Mouse (Mus musculus): ENCODE data around the gene Gm28041.
A peak's percentile ranks its signal among the peaks of the same experiment; 100 is the strongest.
"Not testable (repeated sequence)": the region's sequence is repeated elsewhere in the genome, so short reads cannot be mapped to it uniquely, and the experiment has no call there.

Gene Gm28041

GRCm38 (mm10) chr13:67375050-67375911, at the start of gene Gm28041, which contains the start of gene Zfp456:
Gene Gm28041, minus strand, starts transcription at chr13:67375733.
Gene Zfp456, minus strand, starts transcription at chr13:67375810.
- peak; percentile 43 for DNase-seq (ENCODE audit: low read depth, low spot score)

- DNase-seq (ENCODE audit: low read depth, low spot score) = not testable (repeated sequence)
Observed at GRCm38 (mm10) chr13:67422532-67422931, 47.0 kb upstream of the Gm28041 start.

DNA sequence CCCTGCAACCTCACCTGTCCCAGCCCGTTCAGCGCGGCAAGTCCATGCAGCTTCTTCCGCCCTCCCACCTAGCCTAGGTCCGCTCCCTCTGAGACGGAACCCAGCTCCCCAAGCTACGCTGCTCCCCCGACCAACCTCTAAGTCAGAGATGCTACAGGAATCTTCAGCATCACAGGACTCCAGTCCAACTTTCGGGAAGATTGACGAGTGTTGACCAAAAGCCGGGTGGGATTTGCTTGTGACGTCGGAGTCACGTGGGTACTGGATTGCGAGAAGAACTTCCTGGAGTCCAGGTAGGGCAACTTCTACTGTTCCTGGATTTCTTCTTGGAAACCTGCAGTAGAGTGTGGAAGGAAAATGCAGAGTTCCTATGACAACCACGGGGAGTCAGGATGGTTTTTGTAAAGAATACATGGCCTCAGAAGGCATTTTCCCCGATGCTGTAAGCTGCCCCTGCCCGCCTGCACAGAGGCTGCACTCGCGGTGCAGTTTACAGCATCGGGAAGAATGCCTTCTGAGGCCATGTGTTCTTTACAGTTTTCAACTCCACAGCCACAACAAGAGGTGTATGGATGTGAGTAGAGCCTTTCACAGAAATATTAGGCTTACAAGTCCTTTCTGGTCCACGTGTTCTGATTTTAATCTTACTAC, 45.8 kb upstream of the Gm28041 start, which contains the start of gene Zfp459:
Zfp459 (minus strand) TSS at position 212 of the 651 bp plus-strand sequence.
- DNase-seq (ENCODE audit: low read depth, low spot score) = peak; percentile 51

GRCm38 (mm10) chr13:67420558-67421206, 45.1 kb upstream of the Gm28041 start:
- no peak for DNase-seq (ENCODE audit: low read depth, low spot score)

- no peak for DNase-seq (ENCODE audit: low read depth, low spot score)
Observed at GRCm38 (mm10) chr13:67416811-67417210, 41.3 kb upstream of the Gm28041 start.

GRCm38 (mm10) chr13:67415759-67416158, 40.2 kb upstream of the Gm28041 start:
- DNase-seq (ENCODE audit: low read depth, low spot score) = no peak

GRCm38 (mm10) chr13:67413634-67414033, 38.1 kb upstream of the Gm28041 start:
- not testable (repeated sequence) for DNase-seq (ENCODE audit: low read depth, low spot score)

- DNase-seq (ENCODE audit: low read depth, low spot score) = peak; percentile 30
Observed at GRCm38 (mm10) chr13:67399183-67399903, 23.8 kb upstream of the Gm28041 start, which contains the start of gene Zfp429. Gene Zfp429, minus strand, starts transcription at chr13:67399819.

DNA sequence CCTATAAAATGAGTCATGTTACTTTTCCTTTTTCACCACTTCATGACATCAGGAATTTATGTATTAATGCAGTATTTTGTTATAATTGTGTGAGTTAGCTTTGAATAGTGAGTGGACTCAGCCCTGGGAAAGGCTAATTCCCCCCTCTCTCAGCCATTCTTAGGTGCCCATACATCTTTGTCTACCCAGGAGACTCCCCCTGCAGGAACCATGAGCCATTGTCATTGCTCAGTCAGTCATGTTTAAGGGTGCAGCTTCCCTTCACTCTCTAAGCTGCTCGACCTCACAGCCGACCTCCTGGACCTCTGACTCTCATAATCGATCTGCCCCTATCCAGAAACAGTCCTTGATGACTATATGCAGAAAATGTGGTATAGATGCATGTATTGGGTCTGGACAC, 722 bp upstream of the Gm28041 start:
- DNase-seq (ENCODE audit: low read depth, low spot score) = not testable (repeated sequence)

DNA sequence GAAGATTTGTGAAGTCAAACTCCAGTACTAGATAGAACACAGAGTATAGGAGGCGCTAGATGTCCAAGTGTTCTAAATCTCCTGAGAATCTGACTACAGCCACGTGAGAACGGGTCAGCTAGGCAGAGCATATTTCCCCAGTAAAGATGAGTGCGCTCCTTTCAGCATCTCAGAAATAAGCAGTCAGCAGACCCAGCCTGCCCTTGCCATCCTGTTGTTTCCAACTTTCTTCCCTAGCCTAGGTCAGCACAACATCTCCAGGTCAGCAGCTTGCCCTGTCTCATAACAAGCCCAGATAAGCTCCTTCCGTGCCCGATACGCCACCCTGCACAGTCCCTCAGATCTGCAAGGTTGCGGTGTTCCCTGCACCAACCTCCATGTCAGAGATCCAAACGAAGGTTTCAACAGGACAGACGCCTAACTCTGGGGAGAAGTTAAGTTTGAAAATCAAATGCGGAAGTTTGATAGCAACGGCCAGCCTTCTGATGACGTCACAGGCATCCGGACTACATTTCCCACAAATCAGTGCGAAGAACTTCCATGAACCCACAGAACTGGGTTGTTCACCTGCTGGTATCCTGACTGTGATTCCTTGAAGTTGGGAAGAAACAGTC, 15.3 kb downstream of the Gm28041 start, which contains the start of the genes Gm28044 and Zfp953:
Gm28044 (minus strand) TSS at position 406 of the 614 bp plus-strand sequence.
Zfp953 (minus strand) TSS at position 475 of the 614 bp plus-strand sequence.
- DNase-seq (ENCODE audit: low read depth, low spot score) = peak; percentile 80

- DNase-seq (ENCODE audit: low read depth, low spot score) = no peak
Observed at GRCm38 (mm10) chr13:67351854-67352253, 23.7 kb downstream of the Gm28041 start.

DNA sequence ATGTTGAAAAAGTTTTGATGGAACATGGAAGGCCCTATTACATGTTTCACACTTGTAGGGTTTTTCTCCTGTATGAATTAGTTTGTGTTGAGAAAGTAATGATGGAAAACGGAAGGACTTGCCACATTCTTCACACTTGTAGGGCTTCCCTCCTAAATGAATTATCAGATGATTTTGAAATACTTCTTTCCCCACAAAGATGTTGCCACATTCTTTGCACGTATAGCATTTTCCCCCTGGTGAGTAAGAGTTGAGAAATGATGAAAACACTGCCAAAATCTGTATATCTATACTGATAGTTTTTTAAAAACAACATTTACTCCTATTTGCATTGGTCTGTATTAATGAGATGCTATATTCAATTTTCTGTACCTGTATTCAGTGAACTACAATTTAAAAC, 32.1 kb downstream of the Gm28041 start:
- no peak for DNase-seq (ENCODE audit: low read depth, low spot score)

- DNase-seq (ENCODE audit: low read depth, low spot score) = no peak
Observed at GRCm38 (mm10) chr13:67332877-67333276, 42.7 kb downstream of the Gm28041 start.

- DNase-seq (ENCODE audit: low read depth, low spot score) = peak; percentile 61
Observed at GRCm38 (mm10) chr13:67332019-67332724, 43.4 kb downstream of the Gm28041 start, which contains the start of gene Zfp595. Gene Zfp595, minus strand, starts transcription at chr13:67332570.

DNA sequence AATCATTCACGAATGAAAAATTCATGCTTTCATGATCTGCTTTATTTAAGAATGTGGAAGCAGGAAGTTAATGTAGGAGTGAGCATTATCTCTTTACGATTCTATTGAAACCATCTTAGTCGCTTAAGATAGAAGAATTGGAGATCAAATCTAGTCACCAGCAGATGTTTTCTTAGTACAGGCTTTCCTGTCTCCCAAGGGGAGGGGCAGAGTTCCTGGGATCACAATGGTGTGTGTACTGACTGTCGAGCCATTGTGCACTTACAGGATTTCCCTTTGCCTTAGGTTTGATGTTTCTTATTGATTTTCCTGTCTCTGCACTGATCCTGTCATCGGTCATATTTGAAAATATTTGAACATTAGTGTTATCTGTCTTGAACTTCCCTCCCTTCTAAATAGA, 68.8 kb downstream of the Gm28041 start:
- DNase-seq (ENCODE audit: low read depth, low spot score) = no peak

DNA sequence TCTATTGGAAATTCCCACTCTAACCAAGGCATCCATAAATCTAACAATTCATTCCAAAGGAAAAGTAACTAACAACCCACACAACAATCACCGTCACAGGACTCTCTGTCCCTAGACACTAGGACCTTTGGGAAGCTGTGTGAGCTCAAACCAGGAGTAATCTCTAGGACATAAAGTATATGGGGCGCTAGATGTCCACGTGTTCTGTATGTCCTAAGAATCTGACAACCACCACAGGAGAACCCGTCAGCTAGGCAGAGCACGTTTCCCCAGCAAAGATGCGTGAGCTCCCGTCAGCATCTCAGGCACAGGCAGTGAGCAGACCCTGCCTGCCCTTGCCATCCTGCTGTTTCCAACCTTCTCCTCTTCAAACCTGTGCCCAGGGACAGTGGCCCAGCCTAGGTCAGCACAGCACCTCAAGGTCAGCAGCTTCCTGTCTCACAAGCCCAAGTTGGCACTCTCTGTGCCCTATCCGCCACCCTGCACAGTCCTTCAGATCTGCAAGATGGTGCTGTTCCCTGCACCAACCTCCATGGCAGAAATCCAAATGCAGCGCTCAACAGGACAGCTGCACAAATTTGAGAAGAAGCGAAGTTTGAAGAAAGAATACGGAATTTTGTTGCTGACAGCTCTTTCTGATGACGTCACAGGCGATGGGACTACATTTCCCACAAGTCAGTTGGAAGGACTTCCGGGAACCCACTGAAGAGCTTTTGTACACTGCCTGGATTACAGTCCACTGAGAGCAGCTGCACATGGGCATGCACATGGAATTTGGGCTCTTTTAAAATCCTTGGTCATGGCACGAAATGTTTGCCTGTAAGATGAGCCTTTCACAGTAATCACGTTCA, 69.5 kb downstream of the Gm28041 start, which contains the start of gene Zfp457:
Zfp457 (minus strand) TSS at position 664 of the 851 bp plus-strand sequence.
- peak; percentile 80 for DNase-seq (ENCODE audit: low read depth, low spot score)

Measured in embryo, embryonic 11.5 days (tissue).